Mouse (Mus musculus): Measurements from ENCODE around the gene Mmgt1. TPM values are rescaled to one million over a fixed set of nuclear protein-coding genes. Genes with fewer than 3 reads are reported as not detected.

The Mmgt1 gene
- 10 to 100 TPM; 11.3 to 11.4 TPM for total RNA-seq (2023)

DNA sequence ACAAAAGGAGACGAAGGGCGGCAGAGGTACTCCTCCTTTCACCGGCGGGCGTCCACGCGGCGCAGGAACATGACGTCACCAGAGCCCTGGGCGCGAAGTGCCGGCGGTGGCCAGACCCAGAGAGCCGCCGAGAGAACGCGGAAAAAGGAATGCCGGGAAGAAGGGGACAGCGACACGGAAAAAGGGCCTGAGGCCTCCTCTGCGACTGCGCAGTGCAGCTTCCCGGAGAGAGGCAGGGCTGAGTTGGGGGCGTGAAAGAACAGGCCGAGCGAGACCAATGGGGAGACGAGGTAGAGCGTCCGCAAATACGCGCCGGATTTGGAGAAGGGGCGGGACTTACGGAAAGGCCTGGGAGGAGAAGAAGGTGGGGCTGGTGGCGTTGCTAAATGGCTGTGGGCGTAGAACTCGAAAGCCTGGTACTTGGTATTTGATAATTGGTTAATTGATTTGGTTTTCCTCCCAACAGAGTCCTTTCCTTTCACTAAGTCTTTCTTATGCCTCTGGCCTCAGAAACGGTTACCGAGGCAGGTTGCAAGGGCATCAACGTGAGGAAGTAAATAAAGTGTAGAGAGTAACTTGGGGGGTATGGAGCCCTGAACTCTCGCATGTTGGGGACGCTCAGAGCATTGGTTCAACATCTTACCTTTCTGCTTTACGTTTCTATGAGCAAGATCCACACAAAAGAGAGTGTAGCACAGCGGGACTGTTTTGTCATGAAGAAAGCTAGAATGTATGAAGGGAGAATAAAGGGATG lies at the start of gene Mmgt1:
Gene Mmgt1, minus strand, starts transcription at position 183 of the 754 bp plus-strand sequence.

GRCm38 (mm10) chrX:56609623-56610317 lies 11.9 kb upstream of the Mmgt1 start, which contains the start of gene Slc9a6:
Gene Slc9a6 (plus strand): TSS chrX:56609757.

DNA sequence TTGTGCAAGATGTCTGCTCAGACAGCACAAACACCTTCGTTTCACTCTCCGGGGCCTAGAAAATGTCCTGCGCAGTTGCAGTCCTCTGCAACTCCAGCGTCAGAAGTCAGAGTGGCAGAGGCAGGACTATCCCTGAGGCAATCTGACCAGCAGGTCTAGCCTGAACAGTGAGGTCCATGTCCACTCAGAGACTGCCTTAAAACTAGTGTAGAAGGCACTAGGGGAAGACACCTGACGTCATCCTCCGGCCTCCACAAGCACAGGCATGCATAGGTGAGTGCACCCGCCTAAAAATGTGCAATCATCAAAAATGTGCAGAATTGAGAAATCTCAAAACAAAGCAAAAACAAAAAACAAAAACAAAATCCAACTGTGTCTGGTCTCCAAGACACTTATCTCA lies 48.4 kb downstream of the Mmgt1 start, which contains the start of gene Gm648:
Gene Gm648, minus strand, starts transcription at position 101 of the 400 bp plus-strand sequence.

Other genes with a start within 250 kb of the Mmgt1 start
- gene Smim10l2a, start 223.5 kb downstream of the Mmgt1 start, total RNA-seq (2023), result under 1 TPM; 0.62 to 0.96 TPM
- not detected for gene Gm2174, start 150.1 kb downstream of the Mmgt1 start, total RNA-seq (2023)
- gene Ints6l, start 143.2 kb downstream of the Mmgt1 start, total RNA-seq (2023), result 10 to 100 TPM; 48.0 to 50.9 TPM
- not detected for gene Gm10477, start 73.3 kb downstream of the Mmgt1 start, total RNA-seq (2023)
- gene Gm648, start 48.5 kb downstream of the Mmgt1 start, total RNA-seq (2023), result not detected
- 10 to 100 TPM; 14.3 to 15.9 TPM for gene Slc9a6, start 11.7 kb upstream of the Mmgt1 start, total RNA-seq (2023)
- gene Fhl1, start 133.7 kb upstream of the Mmgt1 start, total RNA-seq (2023), result not detected
- 1 to 10 TPM in 1 of 2 experiments, under 1 TPM in 1; 0.27 to 1.4 TPM for gene Map7d3, start 224.3 kb upstream of the Mmgt1 start, total RNA-seq (2023)

Measured in T-cell, adult 66 days (primary cell).